Mouse (Mus musculus) hindbrain, postnatal 0 days (tissue): Measurements from ENCODE around the gene Sys1. TPM values are rescaled to one million over a fixed set of nuclear protein-coding genes. Genes with fewer than 3 reads are reported as not detected.

ENCODE experiments used
- ATAC-seq: fragments of 200-750 bp; cut with Nextera tagmentation; 2 replicates; pipeline ENCODE4 v1.8.0; 2017; ENCODE audit warnings: mild to moderate bottlenecking, moderate TSS enrichment, moderate library complexity
- DNase-seq: peaks from one replicate; pipeline ENCODE4 v3.0.0-alpha.2; 2015; ENCODE audit warnings: low spot score
- H3K27ac ChIP-seq: fragments of 300-500 bp; sonication (generic); 2 replicates; pipeline ENCODE4 v1.5.1; 2014; ENCODE audit warnings: mild to moderate bottlenecking
- H3K27me3 ChIP-seq: fragments of 300-500 bp; sonication (generic); 2 replicates; pipeline ENCODE4 v1.6.1; 2014; ENCODE audit warnings: low read length, mixed read lengths; ENCODE audit not compliant: insufficient read depth
- H3K36me3 ChIP-seq: fragments of 300-500 bp; sonication (generic); 2 replicates; pipeline ENCODE4 v1.6.1; 2014; ENCODE audit warnings: low read length, mixed read lengths; ENCODE audit not compliant: insufficient read depth
- H3K4me1 ChIP-seq: fragments of 300-500 bp; sonication (generic); 2 replicates; pipeline ENCODE4 v1.6.1; 2014; ENCODE audit warnings: antibody characterized with exemption, low read length, mixed read lengths; ENCODE audit not compliant: insufficient read depth
- H3K4me2 ChIP-seq: fragments of 300-500 bp; sonication (generic); 2 replicates; pipeline ENCODE4 v1.6.1; 2014; ENCODE audit warnings: low read depth, mild to moderate bottlenecking, low read length, moderate library complexity, mixed read lengths
- H3K4me3 ChIP-seq: fragments of 300-500 bp; sonication (generic); 2 replicates; pipeline ENCODE4 v1.5.1; 2014; ENCODE audit warnings: low read length
- H3K9ac ChIP-seq: fragments of 300-500 bp; sonication (generic); replicated peaks from 2 replicates; pipeline ENCODE4 v1.6.1; 2014; ENCODE audit warnings: mild to moderate bottlenecking, low read length, moderate library complexity, mixed read lengths
- H3K9me3 ChIP-seq: fragments of 300-500 bp; sonication (generic); 2 replicates; pipeline ENCODE4 v1.6.1; 2016; ENCODE audit warnings: low read length, mixed read lengths
- CTCF ChIP-seq: IDR thresholded peaks from 2 replicates; pipeline ENCODE4 v1.5.1; 2016; ENCODE audit warnings: antibody characterized with exemption, control low read depth, low read depth
- WGBS: fragments of 180-500 bp; shearing (Covaris S2); extraction: QIAGEN DNeasy Blood & Tissue Kit; methylation state at CpG from one replicate; pipeline ENCODE4 v1.1.7; 2014; 5-methylcytosine and 5-hydroxymethylcytosine counted together
- polyA plus RNA-seq: library from polyadenylated mRNA; unstranded; fragments of >200 nt; fragmentation: Nextera tagmentation; extraction: Ambion mirVana; gene quantifications from 2 replicates; pipeline ENCODE4 v1.2.1, GENCODE M21; 2015
- total RNA-seq: library from RNA; depleted of rRNA; stranded (reverse); fragments of >200 nt; gene quantifications from 2 replicates; pipeline ENCODE4 v1.2.3, GENCODE M21; 2014

The Sys1 gene
- total and polyA plus RNA-seq, 2 experiments from 2014 or later, result 108 to 315 TPM

GRCm38 (mm10) chr2:164496847-164497690 is 40.3 kb downstream of the Sys1 start, which contains the start of gene Pigt:
Gene Pigt (plus strand): TSS chr2:164497520.
- H3K4me2 ChIP-seq, result peak within 1 kb of the TSS; percentile 100
- peak within 1 kb of the TSS; percentile 86 for H3K27ac ChIP-seq
- H3K27me3 ChIP-seq, result no peaks in the 10 kb centered on the region
- H3K36me3 ChIP-seq, result peaks cover 7% of the 10 kb centered on the region; the same call in 1 of the 2 replicates
- peak; percentile 84 for ATAC-seq
- no peak for TF ChIP-seq CTCF
- peak within 1 kb of the TSS; percentile 87 for H3K4me3 ChIP-seq
- DNase-seq, result peak; percentile 93
- 4% methylated on average over 41 of the region's 43 CpGs for WGBS
- H3K9me3 ChIP-seq, result no peaks in the 10 kb centered on the region
- H3K4me1 ChIP-seq, result peaks cover 10% of the 10 kb centered on the region
- peak within 1 kb of the TSS; percentile 57 for H3K9ac ChIP-seq

GRCm38 (mm10) chr2:164497691-164498268 is 41.0 kb downstream of the Sys1 start:
- Histone ChIP-seq H3K4me1 (peaks cover 10% of the 10 kb centered on the region), H3K27ac (peak overlapping the region; percentile 86), H3K36me3 (peaks cover 12% of the 10 kb centered on the region; the same call in 1 of the 2 replicates), H3K27me3 (no peaks in the 10 kb centered on the region), H3K4me2 (peak overlapping the region; percentile 100), H3K9me3 (no peaks in the 10 kb centered on the region), H3K9ac (peak overlapping the region; percentile 57), H3K4me3 (peak overlapping the region; percentile 87)
- ATAC-seq (peak; percentile 10; the same call in 1 of the 2 replicates), DNase-seq (no peak)
- TF ChIP-seq CTCF, result no peak
- 6% methylated on average over 21 of the region's 21 CpGs for WGBS

GRCm38 (mm10) chr2:164499317-164499716 is 42.6 kb downstream of the Sys1 start:
- H3K4me1 ChIP-seq, result peaks cover 10% of the 10 kb centered on the region
- H3K9me3 ChIP-seq, result 0 out of 2 replicates have a peak, but pooled peaks cover 2% of the 10 kb centered on the region
- no peak overlapping the region for H3K4me2 ChIP-seq
- no peak for DNase-seq
- no peak for ATAC-seq
- H3K27me3 ChIP-seq, result no peaks in the 10 kb centered on the region
- peak; percentile 28; the same call in 1 of the 2 replicates for TF ChIP-seq CTCF
- H3K4me3 ChIP-seq, result no peak overlapping the region
- no peak overlapping the region for H3K9ac ChIP-seq
- WGBS, result 74% methylated on average over 5 of the region's 5 CpGs
- H3K36me3 ChIP-seq, result peaks cover 26% of the 10 kb centered on the region
- H3K27ac ChIP-seq, result no peak overlapping the region

- H3K36me3 ChIP-seq, result peaks cover 35% of the 10 kb centered on the region
- DNase-seq (peak; percentile 53), ATAC-seq (no peak)
- H3K4me3 ChIP-seq, result no peak overlapping the region
- H3K9me3 ChIP-seq, result 0 out of 2 replicates have a peak, but pooled peaks cover 2% of the 10 kb centered on the region
- no peak for TF ChIP-seq CTCF
- H3K27me3 ChIP-seq, result no peaks in the 10 kb centered on the region
- no peak overlapping the region for H3K4me2 ChIP-seq
- H3K27ac ChIP-seq, result no peak overlapping the region
- H3K4me1 ChIP-seq, result peaks cover 10% of the 10 kb centered on the region
- H3K9ac ChIP-seq, result no peak overlapping the region
- WGBS, result 62% methylated on average over 7 of the region's 7 CpGs
These were observed 43.7 kb downstream of the Sys1 start for GRCm38 (mm10) chr2:164500511-164500910.

DNA sequence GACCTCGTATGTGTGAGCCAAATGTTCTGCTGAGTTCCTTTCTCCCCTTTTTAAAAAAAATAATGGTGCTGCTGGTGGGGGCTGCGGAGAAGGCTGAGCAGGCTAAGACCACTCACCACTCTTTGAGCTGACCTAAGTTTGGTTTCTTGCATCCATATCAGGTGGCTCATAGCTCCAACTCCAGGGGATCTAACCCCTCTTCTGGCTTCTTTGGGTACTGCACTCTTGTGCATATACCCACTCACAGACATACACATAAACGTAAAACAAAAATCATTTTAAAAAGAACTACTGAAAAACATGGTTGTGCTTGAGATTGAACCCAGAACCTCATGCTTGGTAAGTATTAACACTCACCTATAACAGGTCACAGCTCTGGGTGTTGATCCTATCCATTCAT is 48.2 kb downstream of the Sys1 start:
- peak; percentile 10; the same call in 1 of the 2 replicates for TF ChIP-seq CTCF
- Histone ChIP-seq H3K9ac (no peak overlapping the region), H3K4me2 (no peak overlapping the region), H3K4me3 (no peak overlapping the region), H3K27me3 (no peaks in the 10 kb centered on the region), H3K4me1 (no peaks in the 10 kb centered on the region), H3K27ac (no peak overlapping the region), H3K36me3 (peaks cover 43% of the 10 kb centered on the region), H3K9me3 (0 out of 2 replicates have a peak, but pooled peaks cover 2% of the 10 kb centered on the region)
- DNase-seq (no peak), ATAC-seq (no peak)
- 93% methylated on average over 3 of the region's 3 CpGs for WGBS

GRCm38 (mm10) chr2:164505619-164506347 is 49.0 kb downstream of the Sys1 start:
- H3K27me3 ChIP-seq, result no peaks in the 10 kb centered on the region
- peaks cover 43% of the 10 kb centered on the region for H3K36me3 ChIP-seq
- 0 out of 2 replicates have a peak, but pooled peaks cover 2% of the 10 kb centered on the region for H3K9me3 ChIP-seq
- whole genome bisulfite sequencing, result 92% methylated on average over 4 of the region's 4 CpGs
- ATAC-seq (no peak), DNase-seq (no peak)
- H3K9ac ChIP-seq, result no peak overlapping the region
- TF ChIP-seq CTCF, result peak; percentile 32
- H3K4me3 ChIP-seq, result no peak overlapping the region
- H3K4me1 ChIP-seq, result no peaks in the 10 kb centered on the region
- no peak overlapping the region for H3K27ac ChIP-seq
- H3K4me2 ChIP-seq, result no peak overlapping the region
